Mouse (Mus musculus) urinary bladder, postnatal 4 days (tissue): ENCODE data around the gene Gm20388.
"Not testable (repeated sequence)": the region's sequence is repeated elsewhere in the genome, so short reads cannot be mapped to it uniquely, and the experiment has no call there.

Experiments
- DNase-seq, 2 experiments: peaks; one replicate each; pipeline ENCODE4 v3.0.0; 2021 to 2022; ENCODE audit warnings: low spot score in 2 of 2

Gm20388 gene

DNA sequence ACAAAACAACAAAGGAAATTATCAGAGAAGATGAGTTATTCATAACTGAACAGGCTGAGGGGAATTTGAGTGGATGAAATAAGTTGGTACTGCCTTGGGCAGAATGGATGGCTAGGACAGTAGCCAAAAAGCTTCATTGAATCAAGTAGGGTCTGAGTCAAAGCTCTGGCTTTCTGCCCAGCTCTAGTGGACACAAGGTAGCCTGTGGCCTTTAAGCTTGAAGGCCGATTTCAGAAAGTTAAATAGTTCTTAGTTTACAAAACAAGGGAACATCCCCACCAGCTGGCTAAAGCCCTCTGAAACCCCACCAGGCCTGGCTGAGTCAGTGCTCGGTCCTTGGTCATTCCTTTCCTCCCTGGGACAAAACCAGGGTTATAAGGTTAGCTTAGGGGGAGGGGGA lies 3606.0 kb downstream of the Gm20388 start:
- no peak for DNase-seq

DNA sequence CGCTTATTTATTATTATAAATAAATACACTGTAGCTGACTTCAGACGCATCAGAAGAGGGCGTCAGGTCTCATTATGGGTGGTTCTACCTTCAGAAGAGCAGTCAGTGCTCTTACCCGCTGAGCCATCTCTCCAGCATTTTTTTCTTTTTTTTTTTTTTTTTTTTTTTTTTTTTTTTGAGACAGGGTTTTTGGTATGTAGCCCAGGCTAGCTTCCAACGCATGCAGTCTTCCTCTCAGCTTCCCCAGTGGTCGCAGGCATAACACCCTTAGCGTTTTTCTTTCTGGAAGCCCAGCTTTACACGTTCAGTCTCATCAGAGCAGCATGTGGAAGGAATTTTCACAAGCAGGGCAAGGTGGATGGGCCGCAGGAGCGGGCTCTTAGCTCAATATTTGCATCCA lies 3607.5 kb downstream of the Gm20388 start:
- no peak for DNase-seq

DNA sequence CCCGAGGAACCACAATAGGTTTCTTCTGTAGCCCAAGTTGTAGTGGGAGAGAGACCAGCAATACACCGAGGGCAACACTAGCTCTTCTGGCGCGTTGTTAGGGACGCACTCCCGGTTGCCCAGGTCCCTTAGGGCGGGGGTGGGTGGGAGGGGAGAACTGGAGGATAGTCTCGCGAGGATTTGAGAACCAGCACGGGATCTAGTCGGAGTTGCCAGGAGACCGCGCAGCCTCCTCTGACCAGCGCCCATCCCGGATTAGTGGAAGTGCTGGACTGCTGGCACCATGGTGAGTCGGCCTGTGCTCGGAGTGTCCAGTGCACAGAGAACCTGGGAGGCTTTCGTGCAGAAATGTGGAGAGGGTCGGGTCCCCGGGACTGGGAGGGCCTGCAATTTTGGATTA lies 3608.0 kb downstream of the Gm20388 start, which contains the start of gene Gas8:
Gene Gas8 (plus strand): TSS at position 168 of the 400 bp plus-strand sequence.
- peak; percentile 85 to 89 for DNase-seq

DNA sequence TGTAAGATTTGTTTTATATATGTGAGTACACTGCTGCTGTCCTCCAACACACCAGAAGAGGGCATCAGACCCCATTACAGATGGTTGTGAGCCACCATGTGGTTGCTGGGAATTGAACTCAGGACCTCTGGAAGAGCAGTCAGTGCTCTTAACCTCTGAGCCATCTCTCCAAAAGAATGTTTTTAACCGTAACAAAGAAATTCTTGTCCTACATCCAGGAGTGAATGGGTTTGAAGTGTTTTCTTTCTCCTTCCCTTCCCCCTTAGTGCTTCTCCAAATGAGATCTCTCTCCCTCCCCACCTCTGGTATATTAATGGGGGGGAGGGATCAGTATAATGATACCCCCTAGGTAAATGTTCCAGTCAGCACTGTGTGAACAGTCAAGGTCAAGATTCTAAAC lies 3609.4 kb downstream of the Gm20388 start:
- not testable (repeated sequence) for DNase-seq

DNA sequence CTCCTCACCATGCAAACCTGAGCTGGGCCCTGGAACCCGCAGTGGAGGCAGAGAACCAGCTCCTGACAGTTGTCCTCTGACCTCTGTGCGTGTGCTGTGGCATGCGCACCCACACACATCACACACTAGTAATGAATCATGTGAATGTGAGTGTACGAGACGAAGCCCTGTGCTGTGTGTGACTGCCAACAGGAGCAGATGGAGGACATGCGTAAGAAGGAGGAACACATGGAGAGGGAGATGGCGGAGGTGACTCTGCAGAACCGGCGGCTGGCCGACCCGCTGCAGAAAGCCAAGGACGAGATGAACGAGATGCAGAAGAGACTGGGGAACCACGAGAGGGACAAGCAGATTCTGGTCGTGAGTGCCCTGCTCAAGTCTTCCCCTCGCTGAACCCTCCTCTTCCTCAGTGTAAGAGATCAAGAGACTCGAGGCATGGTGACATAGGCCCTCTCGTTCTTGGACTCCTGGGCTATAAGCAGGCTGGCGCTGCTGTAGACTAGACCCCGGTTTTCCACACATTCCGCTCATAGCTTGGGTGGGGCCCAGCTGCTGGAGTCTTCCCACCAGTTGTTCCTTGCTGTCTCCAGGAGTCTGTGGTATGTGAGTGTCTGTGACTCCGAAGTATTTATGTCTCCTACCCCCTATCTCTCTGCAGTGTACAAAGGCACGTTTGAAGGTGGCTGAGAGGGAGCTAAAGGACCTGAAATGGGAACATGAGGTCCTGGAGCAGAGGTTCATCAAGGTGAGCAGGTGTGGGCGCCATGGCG lies 3617.3 kb downstream of the Gm20388 start:
- DNase-seq: no peak

DNA sequence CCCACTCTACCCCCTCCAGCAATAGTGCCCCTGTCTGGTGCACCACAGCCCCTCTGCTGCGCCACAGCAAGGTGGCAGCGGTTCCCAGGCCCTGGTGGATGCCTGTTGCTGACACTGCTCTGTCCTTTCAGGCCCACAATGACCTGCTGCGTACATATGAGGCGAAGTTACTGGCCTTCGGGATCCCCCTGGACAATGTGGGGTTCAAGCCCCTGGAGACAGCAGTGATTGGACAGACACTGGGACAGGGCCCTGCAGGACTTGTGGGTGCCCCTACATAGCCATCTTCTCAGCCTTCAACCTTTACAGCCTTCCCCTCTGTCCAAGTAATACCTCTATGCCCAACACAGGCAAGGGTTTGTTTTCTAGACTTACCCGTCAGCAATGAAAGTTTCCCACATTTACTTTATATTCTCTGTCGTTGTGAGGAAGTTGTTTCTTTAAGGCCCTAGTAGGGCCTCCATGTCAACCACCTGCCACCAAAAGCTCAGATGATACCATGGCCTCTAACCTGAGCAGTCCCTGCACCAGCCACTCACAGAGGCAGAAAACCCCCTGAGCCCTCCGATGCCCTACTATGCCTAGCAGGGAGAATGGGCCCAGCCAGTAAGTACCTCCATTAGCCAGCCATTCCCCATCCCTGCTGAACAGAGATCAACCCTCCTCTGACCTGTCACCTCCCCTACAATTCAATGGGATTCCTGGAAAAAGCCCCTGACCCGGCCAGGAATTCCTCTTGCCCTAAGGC lies 3625.8 kb downstream of the Gm20388 start:
- no peak for DNase-seq

DNA sequence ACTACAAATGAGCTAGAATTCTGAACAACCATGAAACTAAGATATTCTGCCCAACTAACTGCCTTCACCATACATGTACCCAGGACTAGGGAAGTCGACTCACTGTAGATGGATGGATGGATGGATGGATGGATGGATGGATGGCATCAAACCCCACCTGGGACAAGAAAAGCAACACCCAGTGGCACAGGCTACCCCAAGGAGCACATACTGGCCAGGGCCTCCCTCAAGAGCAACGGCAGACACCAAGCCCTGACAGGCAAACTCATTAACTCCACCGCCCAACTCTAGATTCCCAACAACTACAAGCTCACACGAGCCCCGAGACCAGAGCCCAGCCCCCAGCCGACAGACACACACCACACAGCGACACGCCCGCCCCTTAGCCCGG lies 3626.3 kb downstream of the Gm20388 start:
- no peak for DNase-seq

DNA sequence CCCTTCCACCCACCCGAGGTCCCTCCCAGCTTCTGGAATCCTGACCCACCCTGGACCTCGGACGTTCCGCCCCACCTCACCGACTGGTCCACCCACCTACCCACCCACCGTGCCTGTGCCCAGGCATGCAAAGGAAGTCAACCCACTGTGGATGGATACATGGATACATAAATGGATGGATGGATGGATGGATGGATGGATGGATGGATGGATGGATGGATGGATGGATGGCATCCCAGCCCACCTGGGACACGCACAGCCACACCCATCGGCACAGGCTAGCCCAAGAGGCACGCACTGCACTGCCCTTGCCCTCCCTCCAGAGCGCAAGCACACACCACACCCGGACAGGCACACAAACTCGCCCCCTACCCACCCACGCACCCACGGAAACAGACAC lies 3627.0 kb downstream of the Gm20388 start:
- DNase-seq: peak in 1 of 2 experiments; percentile 48

DNA sequence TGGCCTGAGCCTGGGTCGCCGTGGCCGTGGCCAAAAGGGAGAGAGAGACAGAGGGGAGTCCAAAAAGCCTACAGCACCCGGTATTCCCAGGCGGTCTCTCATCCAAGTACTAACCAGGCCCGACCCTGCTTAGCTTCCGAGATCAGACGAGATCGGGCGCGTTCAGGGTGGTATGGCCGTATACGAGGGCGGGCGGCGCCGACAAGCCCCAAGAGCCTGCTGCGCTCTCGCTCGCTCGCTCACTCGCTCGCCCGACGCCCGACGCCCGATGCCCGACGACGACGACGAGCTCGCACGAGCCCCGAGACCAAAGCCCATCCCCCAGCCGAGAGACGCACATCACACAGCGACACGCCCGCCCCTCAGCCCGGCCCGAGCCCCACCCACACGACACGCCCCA lies 3653.6 kb downstream of the Gm20388 start:
- DNase-seq: not testable (repeated sequence)

DNA sequence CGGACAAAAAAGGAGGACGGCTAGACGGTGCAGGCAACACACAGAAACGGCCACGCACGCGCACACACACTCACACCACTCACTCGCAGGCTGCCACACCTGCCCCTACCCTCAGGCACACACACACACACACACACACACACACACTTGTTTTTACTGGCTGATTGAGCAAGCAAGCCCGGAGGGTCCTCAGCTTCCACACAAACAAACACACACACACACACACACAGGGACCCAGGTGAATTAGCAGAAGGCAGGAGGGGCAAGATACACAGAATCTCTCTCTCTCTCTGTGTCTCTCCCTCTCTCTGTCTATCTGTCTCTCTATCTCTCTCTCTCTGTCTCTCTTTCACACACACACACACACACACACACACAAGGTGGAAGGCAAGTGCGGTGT lies 3664.7 kb downstream of the Gm20388 start:
- DNase-seq: peak; percentile 13 to 58

DNA sequence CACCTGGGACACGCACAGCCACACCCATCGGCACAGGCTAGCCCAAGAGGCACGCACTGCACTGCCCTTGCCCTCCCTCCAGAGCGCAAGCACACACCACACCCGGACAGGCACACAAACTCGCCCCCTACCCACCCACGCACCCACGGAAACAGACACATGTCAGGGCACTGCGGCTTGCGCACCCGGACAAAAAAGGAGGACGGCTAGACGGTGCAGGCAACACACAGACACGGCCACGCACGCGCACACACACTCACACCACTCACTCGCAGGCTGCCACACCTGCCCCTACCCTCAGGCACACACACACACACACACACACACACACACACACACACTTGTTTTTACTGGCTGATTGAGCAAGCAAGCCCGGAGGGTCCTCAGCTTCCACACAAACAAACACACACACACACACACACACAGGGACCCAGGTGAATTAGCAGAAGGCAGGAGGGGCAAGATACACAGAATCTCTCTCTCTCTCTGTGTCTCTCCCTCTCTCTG lies 3690.1 kb downstream of the Gm20388 start:
- peak; percentile 21 to 54 for DNase-seq

DNA sequence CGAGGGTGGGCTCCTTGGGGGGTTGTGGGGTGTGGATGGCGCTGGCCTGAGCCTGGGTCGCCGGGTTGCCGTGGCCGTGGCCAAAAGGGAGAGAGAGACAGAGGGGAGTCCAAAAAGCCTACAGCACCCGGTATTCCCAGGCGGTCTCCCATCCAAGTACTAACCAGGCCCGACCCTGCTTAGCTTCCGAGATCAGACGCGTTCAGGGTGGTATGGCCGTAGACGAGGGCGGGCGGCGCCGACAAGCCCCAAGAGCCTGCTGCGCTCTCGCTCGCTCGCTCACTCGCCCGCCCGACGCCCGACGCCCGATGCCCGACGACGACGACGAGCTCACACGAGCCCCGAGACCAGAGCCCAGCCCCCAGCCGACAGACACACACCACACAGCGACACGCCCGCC lies 3690.8 kb downstream of the Gm20388 start:
- DNase-seq: not testable (repeated sequence)

DNA sequence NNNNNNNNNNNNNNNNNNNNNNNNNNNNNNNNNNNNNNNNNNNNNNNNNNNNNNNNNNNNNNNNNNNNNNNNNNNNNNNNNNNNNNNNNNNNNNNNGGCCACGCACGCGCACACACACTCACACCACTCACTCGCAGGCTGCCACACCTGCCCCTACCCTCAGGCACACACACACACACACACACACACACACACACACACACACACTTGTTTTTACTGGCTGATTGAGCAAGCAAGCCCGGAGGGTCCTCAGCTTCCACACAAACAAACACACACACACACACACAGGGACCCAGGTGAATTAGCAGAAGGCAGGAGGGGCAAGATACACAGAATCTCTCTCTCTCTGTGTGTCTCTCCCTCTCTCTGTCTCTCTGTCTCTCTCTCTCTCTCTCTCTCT lies 3702.0 kb downstream of the Gm20388 start:
- DNase-seq: peak; percentile 6 to 13

DNA sequence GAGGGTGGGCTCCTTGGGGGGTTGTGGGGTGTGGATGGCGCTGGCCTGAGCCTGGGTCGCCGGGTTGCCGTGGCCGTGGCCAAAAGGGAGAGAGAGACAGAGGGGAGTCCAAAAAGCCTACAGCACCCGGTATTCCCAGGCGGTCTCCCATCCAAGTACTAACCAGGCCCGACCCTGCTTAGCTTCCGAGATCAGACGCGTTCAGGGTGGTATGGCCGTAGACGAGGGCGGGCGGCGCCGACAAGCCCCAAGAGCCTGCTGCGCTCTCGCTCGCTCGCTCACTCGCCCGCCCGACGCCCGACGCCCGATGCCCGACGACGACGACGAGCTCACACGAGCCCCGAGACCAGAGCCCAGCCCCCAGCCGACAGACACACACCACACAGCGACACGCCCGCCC lies 3712.9 kb downstream of the Gm20388 start:
- DNase-seq: not testable (repeated sequence)

DNA sequence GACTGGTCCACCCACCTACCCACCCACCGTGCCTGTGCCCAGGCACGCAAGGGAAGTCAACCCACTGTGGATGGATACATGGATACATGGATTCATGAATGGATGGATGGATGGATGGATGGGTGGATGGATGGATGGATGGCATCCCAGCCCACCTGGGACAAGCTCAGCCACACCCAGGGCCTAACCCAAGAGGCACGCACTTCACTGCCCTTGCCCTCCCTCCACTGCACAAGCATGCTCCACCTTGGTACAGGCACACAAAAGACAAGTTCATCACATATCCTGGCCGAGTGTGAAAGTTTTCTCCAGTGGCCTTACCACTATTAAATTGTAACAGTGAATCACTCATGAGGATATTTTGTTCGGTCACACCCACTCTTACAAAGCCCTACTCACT lies 3713.6 kb downstream of the Gm20388 start:
- peak in 1 of 2 experiments; percentile 30 for DNase-seq

DNA sequence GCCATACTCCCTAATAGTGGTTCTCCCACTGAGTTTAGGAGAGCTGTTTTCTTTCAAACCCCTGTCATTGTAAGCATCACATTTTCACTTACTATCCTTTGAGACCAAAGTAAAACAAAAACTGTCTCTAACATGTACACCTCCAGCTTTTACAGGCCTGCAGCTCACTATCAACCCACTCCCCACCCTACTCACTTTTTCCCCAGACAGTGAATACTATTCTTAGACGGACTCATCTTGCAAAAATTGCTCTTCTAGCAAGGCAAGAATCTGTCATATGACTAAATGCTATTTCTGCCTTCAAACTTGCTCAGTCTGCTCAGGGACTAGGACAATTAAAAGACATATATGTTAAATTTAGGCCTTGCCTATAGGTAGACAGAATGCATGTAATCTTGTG lies 3714.1 kb downstream of the Gm20388 start:
- DNase-seq: peak in 1 of 2 experiments; percentile 4

DNA sequence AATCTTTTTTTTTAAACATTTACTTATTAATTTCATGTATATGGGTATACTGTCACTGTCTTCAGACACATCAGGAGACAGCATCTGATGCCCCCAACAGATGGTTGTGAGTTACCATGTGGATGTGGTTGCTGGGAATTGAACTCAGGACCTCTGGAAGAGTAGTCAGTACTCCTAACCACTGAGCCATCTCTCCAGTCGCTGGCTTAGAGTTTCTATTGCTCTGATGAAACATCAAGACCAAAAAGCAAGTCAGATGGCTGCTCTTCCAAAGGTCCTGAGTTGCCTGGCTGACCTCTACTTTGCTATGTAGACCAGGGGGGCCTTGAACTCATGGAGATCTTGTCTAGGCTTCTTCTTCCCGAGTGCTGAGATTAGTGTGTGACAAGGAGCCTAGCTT lies 3715.1 kb downstream of the Gm20388 start:
- peak in 1 of 2 experiments; percentile 33 for DNase-seq

DNA sequence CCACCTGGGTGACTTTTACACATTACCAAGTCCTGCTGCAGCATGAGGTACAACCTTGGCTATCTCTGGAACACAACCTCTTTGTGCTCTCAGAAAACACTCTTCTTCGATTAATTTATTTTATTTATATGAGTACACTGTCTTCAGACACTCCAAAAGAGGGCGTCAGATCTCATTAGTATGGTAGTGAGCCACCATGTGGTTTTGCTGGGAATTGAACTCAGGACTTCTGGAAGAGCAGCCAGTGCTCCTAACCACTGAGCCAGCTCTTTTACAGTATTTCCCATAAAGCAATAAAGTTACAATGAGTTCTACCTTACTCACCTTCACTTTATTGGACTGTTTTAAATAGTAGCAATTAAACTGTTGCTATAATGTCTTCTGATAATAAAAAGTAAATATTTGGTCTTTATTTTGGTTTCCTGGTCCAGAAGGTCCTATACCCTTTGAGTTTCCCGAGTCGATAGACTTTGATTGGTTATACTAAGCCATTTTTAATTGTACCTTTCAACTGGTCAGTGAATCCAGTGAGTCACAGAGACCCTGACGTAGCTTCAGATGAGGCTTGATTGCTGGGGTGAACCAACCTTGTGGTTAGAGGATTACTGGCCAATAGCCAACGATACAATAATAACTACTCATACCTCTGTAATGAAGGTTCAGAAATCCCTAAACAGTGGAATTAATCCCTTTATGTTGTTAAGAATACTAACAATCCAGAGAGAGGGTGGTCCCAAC lies 3716.9 kb downstream of the Gm20388 start:
- no peak for DNase-seq

DNA sequence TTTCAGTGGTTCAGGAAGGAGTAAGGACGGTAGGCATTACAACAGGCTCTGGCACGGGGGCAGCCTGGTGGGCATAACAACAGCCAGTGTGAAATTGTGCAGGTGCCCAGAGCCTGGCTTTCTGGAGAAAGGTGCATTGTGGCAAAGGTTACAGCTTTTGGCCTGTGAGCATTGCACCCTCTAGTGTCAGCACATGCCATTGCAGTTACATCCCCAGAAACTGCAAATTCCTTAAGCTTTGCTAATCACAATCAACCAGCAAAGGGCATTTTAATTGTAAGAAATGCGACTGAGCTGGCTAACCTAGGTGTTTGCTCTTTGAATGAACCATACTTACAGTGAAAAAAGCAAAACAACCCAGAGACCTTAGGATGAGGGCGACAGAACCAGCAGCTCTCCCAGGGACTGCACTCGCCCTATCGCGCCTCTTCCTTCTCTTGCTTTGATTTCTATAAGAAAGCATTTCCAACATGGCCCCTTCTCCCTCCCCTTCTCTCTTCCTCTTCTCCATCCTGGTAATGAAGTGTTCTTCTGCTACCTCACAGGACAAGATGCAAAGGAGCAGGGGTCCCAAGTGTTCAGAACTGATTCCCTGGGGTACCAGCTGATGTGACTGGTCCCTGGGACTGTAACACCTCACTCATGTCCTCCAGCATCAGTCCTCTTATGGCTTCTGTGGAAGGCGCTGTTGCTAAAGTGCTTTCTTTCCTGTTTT lies 3717.8 kb downstream of the Gm20388 start:
- DNase-seq: peak in 1 of 2 experiments; percentile 59

DNA sequence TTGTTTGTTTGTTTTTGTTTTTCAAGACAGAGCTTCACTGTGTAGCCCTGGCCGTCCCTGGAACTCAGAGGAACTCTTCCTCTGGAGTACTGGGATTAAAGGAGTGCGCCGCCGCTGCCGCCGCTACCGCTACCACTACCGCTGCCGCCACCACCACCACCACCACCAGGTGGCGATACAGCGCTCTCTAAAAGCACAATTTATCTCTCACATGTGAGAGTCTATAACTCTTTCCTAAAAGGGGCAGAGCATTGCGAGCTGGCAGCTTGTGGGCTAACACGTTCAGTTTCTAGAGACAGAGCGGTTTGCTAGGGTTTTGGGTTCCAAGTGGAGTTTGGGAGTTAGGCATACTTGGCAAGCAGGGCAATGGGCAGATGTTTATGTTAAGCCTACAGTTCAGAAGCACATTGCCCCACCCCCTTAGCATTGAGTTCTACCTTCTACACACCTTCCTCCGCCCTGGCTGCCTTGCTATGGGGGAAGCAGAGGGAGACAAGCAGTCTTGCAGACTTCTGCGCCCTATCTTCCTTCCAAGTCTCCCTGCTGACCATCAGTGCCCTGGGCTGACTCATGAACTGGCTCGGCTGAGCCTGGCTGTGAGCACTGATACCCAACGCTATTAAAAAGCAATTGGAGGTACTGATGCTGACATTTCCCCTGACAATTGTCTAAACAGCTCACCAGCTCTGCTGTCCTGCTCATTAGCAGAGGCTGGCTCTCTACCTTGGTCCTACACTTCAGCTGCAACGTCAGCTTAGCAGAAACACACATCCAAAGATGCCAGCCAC lies 3718.5 kb downstream of the Gm20388 start:
- peak; percentile 39 to 85 for DNase-seq

DNA sequence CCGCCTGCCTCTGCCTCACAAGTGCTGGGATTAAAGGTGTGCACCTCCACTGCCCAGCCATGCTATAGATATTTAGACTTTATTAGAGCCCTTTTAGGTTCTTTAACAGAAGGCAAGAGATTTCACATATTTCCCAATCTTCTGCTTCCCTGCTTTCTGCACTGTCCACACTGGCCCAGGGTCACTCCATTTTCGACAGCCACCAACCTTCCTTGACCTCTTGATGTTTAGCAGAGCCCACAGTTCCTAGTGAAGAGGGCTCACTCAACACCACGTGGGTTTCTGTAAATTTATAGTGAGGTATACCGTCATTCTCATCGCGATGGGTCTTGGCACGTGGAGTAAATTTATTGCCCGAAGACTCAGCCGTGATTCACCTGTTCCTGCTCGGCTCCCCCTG lies 3719.4 kb downstream of the Gm20388 start:
- DNase-seq: peak in 1 of 2 experiments; percentile 47
